Mouse (Mus musculus): Measurements from ENCODE around the gene Zbtb20.

DNA sequence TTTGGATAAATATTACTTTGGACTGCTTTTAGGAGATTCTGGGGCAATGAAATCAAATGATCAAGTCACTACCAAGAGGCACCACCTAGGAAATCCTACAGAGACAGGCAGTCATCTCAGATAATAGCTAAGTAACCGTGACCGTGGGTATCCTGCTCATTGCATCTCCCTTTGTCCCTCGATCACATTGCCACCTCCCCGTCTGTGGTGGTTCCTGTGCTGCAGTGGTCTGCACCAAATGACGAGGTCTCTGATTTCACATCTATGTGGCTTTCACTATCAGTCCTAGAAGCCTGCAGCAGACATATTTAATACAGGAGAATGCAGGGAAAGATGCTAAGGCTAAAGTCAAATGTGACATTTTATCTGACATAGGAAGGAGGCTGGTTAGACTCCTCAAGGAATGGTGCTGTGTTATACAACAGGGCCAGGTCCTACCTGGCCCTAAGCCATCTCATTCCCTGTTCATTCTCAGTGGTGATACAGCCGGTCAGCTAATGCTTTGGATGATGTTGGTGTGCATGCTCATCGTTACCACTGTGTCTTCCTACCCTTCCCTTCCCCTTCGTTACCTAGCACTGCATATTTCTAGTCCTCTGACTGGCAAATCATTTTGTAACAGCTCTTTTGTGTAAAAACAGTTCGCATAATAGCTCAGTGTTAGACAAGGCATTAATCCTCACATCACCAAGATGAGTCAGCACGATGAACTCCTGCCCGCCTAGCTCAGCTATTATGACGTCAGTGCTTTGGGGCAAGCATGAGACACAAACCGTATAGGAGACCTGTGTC, 588.2 kb downstream of the Zbtb20 start:
- TF ChIP-seq GATA1 (IDR thresholded peaks at IDR 0.05; ENCODE audit: borderline replicate concordance, low read length) (no peak), CTCF (IDR thresholded peaks at IDR 0.05; ENCODE audit: low read depth, low read length) (no peak), POLR2AphosphoS5 (IDR thresholded peaks at IDR 0.05; ENCODE audit: insufficient replicate concordance, low read depth, low read length) (no peak), GATA2 (IDR thresholded peaks at IDR 0.05; ENCODE audit: borderline replicate concordance, low read depth, low read length) (no peak), TAL1 (conservative IDR thresholded peaks at IDR 0.05; ENCODE audit: low read depth, low read length) (no peak)

All from G1E (cell line).